Mouse (Mus musculus) cerebellum, postnatal 36 days (tissue): ENCODE results near the gene St3gal3.

Source experiments
- DNase-seq, 2 experiments: peaks; one replicate each; pipeline ENCODE4 v3.0.0; 2021 to 2022; ENCODE audit warnings: mixed read lengths in 2 of 2

Gene St3gal3

DNA sequence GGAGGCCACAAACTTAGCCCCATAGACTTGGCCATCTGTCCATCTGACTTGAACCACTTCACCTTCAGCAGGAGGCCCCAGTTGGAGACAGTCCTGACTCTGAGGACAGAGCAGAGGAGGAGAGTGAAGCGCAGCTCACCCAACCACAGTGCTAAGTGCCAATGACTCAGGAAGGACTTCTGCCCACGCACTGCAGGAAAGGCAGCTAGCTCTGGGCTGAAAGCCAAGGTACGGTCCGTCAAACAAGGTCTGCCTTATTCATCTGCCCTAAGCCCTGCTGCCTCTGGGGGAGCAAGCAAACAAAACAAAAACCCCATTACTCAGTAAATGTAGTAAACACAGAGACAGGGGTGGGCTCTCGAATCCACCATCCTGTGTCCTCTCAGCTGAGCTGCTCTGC is 4.2 kb upstream of the St3gal3 start:
- DNase-seq = peak; percentile 86

DNA sequence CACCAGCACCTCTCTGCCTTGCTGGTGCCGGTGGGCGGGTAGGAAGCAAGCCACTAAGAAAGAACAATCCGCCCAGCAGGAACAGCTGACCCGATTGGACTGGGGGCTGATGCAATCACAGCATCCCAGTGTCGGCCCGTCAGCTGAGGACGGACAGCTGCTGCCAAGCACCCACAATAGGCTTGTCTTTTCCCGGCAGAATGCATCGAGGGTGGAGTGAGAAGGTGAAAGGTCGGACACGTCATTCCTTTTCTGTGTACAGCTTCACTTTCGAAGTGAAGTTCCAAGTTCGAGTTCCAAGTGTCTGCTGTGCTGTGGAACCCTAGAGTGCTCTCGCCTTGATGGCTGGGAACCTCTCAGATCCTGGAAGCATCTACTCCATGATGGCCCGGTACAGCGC is 3.1 kb upstream of the St3gal3 start:
- DNase-seq = no peak

DNA sequence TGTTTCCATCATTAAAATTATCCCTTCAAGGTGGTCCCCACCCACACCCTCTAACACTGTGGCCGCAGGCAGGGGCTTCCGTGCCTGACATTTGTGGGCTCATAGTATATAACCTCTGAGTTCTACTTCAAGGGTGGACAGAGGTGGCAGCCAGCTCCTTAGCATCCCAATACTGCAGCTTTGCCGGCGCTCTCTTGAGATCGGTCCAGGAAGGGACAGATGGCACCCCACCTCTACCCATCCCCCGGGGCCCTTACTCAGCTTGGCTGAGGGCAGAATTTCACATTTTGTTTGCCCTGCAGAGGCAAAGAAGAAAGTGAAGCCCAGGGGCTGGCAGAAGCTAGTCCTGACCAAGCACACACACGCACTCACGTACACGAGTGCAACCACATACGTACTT is 2.6 kb upstream of the St3gal3 start:
- peak; percentile 47 to 54 for DNase-seq

DNA sequence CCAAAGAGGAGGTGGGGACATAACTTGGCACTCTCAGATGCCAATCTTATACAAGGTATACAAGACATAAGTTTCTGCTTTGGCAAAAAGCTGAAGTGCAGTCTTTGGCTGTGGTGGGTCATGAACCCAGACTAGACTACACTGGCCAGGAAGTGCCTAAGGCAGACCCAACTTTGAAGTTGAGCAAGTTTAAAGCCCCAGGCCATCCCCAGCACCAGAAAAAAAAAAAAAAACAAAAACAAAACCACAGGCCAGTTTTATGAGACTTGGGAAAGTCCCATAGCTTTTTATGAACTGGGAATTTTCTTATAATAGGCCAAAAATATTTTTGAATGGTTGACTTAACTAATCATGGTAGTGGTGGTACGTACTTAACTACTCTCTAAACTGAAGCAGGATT is 700 bp upstream of the St3gal3 start:
- DNase-seq = no peak

DNA sequence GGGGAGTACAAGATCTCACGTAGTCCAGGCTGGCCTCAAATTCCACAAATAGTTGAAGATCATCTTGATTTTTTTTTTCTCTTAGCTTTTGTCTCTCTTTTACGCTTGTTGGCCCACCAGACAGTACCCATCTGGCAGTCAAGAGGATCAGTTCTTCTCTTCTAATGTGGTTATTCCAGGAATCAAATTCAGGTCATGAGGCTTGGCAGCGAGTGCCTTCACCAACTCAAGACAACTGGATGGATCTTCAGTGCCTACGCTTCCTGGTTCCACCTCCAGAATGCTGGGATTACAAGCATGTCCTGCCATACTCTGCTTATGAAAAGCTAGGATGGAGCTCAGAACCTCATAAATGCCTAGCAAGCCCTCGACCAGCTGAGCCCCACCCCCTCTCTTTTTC is 3.4 kb downstream of the St3gal3 start:
- no peak for DNase-seq

DNA sequence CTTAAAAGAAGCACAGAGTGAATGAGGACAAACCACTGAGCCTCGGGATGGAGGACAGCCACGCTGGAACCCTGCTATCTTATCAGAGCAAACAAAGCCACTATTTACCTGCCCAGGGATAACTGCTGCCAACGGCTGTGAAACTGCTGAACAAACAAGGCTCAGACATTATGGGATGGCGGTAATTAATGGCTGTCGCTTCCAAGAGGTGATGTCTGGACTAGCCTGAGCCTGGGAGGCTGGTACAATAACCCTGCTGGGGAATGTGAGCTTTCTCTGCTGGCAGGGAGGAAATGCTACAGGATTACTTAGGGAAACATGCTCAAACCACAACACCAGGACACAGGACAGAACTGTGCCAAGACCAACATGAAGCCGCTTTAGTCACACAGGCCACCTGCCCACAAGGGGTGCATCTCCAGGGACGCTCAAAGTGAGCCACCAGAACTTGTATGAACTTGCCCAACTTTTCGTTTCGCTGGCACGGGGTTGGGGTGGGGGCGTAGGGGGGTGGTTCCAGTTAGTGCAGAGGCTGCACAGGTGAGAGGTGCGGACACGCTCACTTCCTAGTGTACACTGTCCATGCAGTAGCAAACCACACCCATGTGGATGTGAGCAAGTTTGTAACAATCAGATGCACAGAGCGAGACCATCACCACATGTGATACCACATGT is 11.5 kb downstream of the St3gal3 start:
- DNase-seq = no peak

DNA sequence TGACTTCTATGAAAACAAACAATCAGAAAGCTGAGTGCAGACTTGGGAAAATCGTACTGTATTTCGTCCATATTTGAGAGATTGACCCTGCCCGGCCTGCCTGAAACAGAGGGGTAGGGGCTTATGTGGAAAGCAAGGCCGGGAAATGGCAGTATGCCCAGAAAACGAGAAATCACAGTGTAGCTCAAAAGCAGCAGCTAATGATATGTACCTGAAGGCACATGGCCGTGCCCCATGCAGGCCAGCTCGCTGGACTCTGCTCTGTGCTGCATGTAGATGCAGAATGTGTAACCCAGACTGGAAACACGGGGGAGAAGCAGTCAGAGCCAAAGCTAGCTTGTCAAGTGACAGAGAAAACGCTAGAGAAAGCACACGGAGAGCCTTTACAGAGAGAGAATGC is 12.6 kb downstream of the St3gal3 start:
- no peak for DNase-seq

DNA sequence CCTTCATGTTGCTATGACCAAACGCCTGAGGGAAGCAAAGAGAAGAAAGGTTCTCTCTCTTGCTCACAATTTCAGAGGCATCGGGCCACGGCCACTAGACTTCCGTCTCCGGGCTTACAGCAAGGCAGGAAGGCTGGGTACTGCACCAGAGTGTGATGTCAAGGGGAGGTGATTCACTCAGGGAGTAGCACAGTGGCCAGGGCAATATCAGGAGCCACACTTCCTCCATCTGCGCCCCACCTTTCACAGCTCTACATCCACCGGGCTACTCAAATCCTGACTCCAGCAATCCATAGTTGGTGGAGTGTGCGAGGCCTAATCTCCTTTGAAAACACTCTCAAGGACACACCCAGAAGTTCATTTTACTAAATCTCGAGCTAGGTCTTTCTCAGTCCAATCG is 17.1 kb downstream of the St3gal3 start:
- DNase-seq = no peak

DNA sequence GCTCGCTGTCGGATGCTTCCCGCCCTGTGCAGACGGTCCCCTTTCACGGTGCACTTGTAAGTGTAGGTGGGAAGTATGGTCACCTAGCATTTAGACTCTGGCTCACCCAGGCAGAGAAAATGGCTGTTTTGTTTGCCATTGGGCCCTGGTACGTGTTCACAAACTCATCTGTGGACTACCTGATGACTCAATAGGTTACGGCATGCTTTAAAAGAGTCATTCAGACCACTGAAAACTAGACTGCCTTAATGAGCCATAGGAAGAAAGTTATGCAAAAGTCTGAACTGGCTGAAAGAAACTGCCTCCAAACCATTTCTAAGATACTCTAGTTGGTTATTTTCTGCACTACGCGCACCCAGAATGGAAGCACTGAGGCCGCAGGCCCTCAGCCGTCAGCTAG is 18.6 kb downstream of the St3gal3 start:
- no peak for DNase-seq

DNA sequence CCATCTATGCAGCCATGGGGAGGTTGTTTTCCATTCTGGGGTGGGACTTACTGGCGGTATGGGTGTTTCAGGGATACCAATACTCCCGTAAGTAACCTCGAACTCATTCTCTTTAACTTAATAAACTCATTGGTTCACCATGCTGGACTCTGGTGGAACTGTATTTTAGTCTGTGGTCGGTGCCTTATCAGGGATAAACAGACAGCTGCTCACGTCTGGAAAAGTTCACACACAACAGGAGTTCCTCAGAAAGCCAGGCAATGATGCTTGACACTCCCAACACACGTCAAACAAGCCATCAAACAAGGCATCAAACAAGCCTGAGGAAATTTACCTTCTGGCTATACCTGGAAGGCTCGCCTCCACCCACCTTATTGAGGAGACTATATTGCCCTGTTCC is 19.6 kb downstream of the St3gal3 start:
- DNase-seq = no peak

DNA sequence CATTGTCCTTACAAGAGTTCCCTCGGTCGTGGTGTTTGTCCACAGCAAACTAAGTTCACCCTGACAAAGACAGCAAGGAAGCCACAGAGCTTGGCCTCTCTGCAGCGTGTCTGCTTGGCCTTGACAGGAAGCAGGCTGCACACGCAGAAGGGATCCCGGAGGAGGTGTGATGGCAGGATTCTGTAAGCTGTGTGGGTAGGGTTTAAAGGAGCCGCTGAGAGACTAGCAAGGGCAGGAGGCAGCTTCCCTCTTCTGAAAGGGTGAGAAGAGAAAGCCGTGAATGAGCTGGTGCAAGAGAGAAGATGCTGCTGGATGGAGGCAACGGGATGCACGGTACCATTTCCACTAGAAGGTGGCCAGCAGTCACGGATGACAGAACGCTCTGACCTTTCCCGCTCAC is 22.1 kb downstream of the St3gal3 start:
- DNase-seq = no peak

DNA sequence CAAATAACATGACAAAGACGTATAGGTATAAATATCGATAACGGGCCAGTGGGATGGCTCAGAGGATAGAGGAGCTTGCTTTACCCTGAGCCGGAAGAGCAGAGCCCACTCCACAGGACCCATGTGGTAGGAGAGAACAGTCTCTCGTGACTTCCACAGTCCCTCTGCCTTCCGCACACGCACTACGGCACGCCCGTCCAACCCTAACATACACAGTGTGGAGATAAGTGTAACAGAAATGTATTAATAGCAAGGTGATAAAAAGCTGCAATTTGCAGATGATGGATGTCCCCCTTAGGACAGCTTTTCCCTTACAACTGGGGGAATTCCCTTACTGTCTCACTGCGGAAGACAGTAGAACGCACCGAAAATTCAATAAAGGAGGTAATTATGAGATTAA is 25.1 kb downstream of the St3gal3 start:
- no peak for DNase-seq

DNA sequence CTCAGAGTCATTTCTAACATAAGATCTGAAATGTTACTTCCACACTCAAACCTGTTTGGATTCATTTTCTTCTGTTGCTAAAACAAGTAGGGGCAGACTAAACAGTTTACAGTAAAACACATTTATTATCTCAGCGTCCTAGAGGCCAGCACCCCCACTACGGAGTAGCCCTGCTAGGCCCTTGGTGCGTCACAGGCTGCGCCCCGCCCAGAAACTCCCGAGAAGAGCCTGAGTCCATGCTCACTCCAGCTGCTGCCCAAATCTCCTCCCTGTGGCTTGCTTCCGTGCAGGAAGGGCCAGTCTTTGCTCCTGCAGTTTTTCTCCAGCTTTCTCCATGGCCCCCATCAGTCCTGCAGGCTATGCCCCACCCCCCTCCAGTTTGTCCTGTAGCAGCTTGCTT is 25.9 kb downstream of the St3gal3 start:
- no peak for DNase-seq

DNA sequence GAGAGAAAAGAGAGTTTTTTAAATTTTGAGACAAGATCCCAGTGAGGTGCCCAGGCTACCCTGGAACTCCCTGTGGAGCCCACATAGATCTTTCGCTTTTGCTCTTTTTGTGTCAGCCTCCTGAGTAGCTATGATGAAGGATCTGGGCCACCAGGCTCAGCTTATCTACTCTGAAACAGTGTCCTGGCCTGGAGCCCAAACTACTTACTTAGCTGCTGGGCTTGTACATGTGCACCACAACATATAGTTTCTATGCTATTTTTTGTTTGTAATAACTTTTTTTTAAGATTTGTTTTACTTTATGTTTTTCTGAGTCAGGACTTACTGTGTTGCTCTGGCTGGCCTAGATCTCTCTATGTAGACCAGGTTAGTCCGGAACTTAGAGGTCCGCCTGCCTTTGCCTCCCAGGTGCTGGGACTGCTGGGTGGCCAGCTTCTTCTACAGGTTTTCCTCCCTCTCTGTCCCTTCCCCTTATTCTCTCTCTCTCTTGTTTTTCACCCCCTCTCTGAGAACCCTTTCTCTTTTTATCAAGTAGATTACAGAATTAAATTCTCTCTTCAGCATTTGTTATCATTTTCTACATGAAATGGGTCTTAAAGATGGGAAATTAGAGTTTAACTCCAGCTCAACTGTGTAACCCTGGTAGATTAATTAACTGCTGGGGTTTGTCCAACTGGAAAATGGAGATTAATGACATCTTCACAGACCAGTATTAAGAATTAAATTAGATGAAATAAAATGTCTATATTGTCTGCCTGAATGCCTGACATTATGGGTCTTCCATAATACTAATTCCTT is 29.3 kb downstream of the St3gal3 start:
- no peak for DNase-seq

DNA sequence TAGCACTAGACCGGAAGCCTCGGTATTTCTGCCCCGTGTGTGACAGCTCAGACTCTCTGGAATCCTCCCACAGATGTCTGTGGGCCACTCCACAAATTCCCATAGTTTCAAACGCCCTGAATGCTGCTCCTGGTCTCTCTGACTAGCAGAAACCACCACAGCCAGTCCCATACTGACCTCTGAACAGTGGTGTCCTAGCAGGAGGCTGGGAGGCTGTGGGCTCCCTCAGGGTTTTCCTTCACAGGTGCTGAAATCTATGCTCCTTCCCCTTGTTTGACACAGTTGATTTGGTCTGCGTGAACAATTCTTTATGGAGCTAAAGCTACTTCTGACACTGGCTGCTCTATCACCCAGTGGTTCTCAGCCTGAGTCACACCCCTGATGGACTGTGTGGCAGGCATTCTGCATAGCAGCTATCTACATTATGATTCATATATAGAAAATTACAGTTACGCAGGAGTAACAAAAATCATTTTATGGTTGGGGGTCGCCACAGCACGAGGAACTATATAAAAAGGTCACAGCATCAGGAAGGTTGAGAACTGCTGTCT is 31.4 kb downstream of the St3gal3 start:
- no peak for DNase-seq

DNA sequence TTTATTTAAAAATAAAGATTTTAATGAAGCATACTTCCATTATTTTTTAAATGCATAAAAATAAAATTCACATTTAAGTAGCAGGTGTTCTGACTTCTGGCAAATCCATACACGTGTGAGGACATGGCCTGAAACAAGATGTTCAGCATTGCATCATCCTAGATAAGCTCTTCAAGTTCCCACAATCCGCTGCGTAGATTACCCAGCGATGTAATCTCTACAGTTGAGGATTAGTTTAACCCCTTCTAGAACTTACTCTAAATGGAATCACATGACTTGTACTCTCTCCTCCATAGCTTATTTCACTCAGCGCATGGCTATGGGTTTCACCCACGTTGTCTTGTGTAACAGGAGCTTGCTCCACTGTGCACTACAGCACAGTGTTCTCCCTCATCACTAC is 33.2 kb downstream of the St3gal3 start:
- no peak for DNase-seq

DNA sequence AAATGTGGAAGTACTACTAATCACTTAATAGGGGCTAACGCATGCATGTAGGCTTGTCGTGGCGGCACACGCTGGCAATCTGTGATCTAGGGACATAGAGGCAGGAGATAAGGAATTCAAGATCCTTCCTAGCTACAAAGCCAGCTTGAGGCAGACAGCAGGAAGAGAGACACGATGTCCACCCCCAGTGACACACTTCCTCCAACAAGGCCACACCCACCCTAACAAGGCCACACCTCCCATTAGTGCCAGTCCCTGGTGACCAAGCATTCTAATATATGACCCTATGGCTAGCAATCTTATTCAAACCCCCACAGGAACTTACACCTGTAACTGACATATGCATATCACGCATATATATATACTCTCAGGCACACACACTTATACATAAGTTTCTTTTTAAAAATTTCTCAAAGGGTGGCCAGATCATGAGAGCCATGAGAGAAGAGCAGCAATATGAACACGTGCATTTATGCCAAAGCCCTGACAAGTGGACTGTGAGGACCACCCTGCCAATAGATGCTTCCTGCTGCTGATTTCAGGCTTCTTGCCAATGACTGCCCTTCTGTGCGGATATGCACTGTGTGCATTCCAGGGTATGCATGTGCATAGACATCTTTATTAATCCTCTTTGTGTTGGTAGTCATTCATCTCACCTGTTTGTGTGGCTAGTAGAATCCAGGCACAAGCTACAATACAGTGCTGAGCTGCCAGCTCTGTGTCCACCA is 34.9 kb downstream of the St3gal3 start:
- DNase-seq = no peak

DNA sequence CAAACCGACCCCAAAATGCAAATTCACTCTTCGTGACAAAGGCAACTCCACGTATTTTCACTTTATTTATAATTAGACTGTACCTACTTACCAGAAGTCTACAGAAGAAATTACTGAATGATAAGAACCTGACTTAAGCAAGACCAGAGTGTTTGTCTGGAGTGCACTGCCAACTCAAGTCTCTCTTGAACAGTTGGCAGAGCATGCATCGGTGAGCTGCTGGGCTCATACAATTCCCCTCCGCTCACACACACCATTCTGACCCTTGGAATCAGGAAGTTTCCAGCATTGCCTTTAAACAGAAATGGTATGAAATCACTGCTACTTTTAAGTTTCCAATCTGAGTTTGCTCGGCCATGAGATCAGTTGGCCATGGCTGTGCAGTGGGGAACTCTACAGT is 36.1 kb downstream of the St3gal3 start:
- DNase-seq = no peak

DNA sequence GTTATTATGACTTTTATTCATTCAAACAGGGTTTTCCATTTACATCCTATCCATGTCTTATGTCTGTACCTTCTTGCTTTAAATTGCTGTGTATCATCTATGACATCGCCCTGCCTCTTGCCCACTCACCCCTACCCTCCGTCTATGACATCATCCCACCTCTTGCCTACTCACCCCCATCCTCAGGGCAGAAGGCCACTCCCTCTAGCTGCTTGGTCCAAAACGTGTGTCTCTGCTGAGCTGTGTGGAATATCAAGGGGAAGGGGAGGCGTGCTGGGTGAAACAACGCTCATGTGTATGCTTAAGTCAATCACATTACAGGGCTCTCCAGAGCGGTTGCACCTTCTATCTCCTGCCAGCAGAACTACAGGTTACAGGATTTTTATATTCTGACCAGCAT is 38.6 kb downstream of the St3gal3 start:
- DNase-seq = no peak

DNA sequence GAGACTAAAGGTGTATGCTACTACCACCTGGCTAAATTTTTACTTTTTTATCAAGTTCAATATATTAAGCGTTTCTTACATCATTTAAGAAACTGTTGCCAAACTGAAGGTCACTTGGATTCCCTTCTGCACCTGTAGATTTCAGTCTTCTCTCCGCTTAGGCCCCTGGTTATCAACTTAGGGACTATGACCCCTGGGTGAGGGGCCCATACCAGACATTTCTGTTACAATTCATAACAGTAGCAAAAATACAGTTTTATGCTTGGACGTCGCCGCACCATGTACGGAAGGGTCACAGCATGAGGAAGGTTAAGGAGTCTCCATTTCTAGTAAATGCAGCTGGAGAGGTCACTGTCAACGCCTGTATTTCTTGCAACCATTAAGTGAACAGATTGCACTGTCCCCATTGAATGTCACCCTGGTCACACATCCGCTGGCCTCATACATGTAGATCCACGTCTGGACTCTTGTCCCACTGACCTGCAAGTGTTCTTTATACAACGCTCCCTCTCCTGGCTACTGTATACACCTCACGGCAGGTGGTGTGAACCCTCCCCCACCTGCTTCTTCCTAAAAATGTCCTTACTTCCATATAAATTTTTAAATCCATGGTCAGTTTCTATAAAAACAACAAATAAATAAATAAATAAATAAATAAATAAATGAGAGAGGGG is 41.8 kb downstream of the St3gal3 start:
- no peak for DNase-seq

DNA sequence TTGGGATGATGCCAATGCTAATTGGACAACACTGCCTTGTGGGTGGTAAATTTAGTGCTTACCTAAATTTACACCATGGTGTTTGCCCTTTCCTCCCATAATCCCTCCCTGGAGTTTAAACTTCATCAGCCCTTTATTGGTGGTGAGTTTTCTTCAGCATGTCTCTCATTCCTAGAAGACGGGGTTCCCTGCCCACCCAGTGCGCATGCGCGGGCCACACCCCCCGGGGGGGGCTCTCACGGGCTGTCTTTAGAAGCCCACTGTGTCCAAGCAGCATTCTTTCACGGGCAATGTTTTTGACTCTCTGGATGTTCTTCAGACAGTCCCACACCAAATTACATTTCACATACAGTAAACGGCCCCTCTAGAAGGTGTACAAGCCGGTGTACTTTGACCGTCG is 44.3 kb downstream of the St3gal3 start:
- DNase-seq = no peak

DNA sequence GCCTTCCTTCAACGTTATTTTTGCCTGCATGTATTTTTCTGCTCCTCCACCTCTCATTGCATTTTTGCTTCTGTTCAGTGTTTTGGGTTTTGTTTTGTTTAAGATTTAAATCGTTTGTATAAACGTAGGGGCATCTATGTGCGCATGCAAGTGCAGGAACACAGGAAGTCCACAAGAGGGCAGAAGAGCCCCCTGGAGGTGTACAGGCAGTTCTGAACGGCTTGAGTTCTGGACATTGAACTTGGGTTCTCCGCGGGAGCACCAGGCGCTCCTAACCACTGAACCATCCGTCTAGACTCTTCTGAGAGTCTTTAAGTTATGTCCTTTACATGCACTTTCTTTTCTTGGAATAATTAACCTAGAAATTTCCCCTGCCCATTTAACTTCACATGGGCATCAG is 44.8 kb downstream of the St3gal3 start:
- DNase-seq = peak; percentile 58 to 60

DNA sequence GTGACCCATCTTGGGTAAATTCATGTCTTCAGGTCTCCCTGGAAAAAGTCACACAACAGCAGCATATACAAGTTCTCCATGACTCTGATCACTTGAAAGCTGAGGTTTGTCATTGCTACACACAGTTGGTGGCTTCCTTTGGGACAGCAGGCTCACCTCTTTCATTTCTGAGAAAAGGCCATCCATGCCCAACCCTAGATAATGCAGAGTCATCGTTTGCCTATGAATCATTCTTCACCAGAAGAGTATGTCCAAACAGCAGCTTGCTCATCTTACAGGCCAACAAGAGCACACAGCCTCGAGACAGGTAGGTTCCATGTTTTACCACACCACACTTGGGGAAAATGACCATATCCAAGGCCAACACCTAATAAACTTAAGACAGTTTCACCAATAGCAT is 45.9 kb downstream of the St3gal3 start:
- no peak for DNase-seq
